Mouse (Mus musculus) lung, embryonic 14.5 days (tissue): ENCODE data around the gene 2010111I01Rik. TPM values are rescaled to one million over a fixed set of nuclear protein-coding genes. Genes with fewer than 3 reads are reported as not detected.

Experiments
- ATAC-seq: fragments of 200-750 bp; cut with Nextera tagmentation; 2 replicates; pipeline ENCODE4 v1.8.0; 2017; ENCODE audit warnings: mild to moderate bottlenecking, moderate TSS enrichment, moderate library complexity; ENCODE audit not compliant: insufficient read depth
- DNase-seq: peaks from one replicate; pipeline ENCODE4 v3.0.0-alpha.2; 2015
- H3K27ac ChIP-seq: fragments of 300-500 bp; sonication (generic); 2 replicates; pipeline ENCODE4 v1.5.1; 2014; ENCODE audit warnings: low read depth, mild to moderate bottlenecking, moderate library complexity
- H3K27me3 ChIP-seq: fragments of 300-500 bp; sonication (generic); 2 replicates; pipeline ENCODE4 v1.6.1; 2014; ENCODE audit warnings: low read length, control low read depth; ENCODE audit not compliant: insufficient read depth
- H3K36me3 ChIP-seq: fragments of 300-500 bp; sonication (generic); 2 replicates; pipeline ENCODE4 v1.6.1; 2014; ENCODE audit warnings: control low read depth; ENCODE audit not compliant: insufficient read depth
- H3K4me1 ChIP-seq: fragments of 300-500 bp; sonication (generic); 2 replicates; pipeline ENCODE4 v1.6.1; 2014; ENCODE audit warnings: antibody characterized with exemption, control low read depth; ENCODE audit not compliant: insufficient read depth
- H3K4me2 ChIP-seq: fragments of 300-500 bp; sonication (generic); 2 replicates; pipeline ENCODE4 v1.6.1; 2014; ENCODE audit warnings: mild to moderate bottlenecking
- H3K4me3 ChIP-seq: fragments of 300-500 bp; sonication (generic); 2 replicates; pipeline ENCODE4 v1.5.1; 2014; ENCODE audit warnings: low read depth, low read length
- H3K9ac ChIP-seq: fragments of 300-500 bp; sonication (generic); 2 replicates; pipeline ENCODE4 v1.6.1; 2014
- H3K9me3 ChIP-seq: fragments of 300-500 bp; sonication (generic); 2 replicates; pipeline ENCODE4 v1.6.1; 2016; ENCODE audit warnings: low read depth, low read length, control low read depth
- CTCF ChIP-seq: IDR thresholded peaks from 2 replicates; pipeline ENCODE4 v1.5.1; 2016; ENCODE audit warnings: antibody characterized with exemption, low read depth
- WGBS: fragments of 180-500 bp; shearing (Covaris S2); extraction: QIAGEN DNeasy Blood & Tissue Kit; methylation state at CpG from one replicate; pipeline ENCODE4 v1.1.7; 2014; 5-methylcytosine and 5-hydroxymethylcytosine counted together
- polyA plus RNA-seq: library from polyadenylated mRNA; unstranded; fragments of >200 nt; fragmentation: Nextera tagmentation; extraction: Ambion mirVana; gene quantifications from 2 replicates; pipeline ENCODE4 v1.2.1, GENCODE M21; 2014

2010111I01Rik gene
- polyA plus RNA-seq, 1 experiment from 2014 or later, result 156 TPM

GRCm38 (mm10) chr13:63112598-63113372 lies 148.1 kb downstream of the 2010111I01Rik start:
- Histone ChIP-seq H3K9me3 (no peaks in the 10 kb centered on the region), H3K4me2 (peak overlapping the region; percentile 15; the same call in 1 of the 2 replicates), H3K27ac (peak overlapping the region; percentile 91), H3K27me3 (no peaks in the 10 kb centered on the region), H3K4me1 (peaks cover 46% of the 10 kb centered on the region), H3K36me3 (no peaks in the 10 kb centered on the region), H3K4me3 (no peak overlapping the region), H3K9ac (0 out of 2 replicates have a peak overlapping the region, but pooled peaks have one; percentile 4)
- TF ChIP-seq CTCF, result no peak; the same call in 1 of the 2 replicates
- DNase-seq (peak; percentile 76), ATAC-seq (no peak)
- WGBS, result 46% methylated on average over 10 of the region's 10 CpGs

- no peaks in the 10 kb centered on the region for H3K36me3 ChIP-seq
- no peak overlapping the region for H3K4me3 ChIP-seq
- peak overlapping the region; percentile 64; the same call in 1 of the 2 replicates for H3K27ac ChIP-seq
- peaks cover 44% of the 10 kb centered on the region for H3K4me1 ChIP-seq
- no peaks in the 10 kb centered on the region for H3K27me3 ChIP-seq
- ATAC-seq, result no peak
- no peak overlapping the region for H3K9ac ChIP-seq
- DNase-seq, result no peak
- no peaks in the 10 kb centered on the region for H3K9me3 ChIP-seq
- no peak overlapping the region for H3K4me2 ChIP-seq
- TF ChIP-seq CTCF, result no peak
- WGBS, result 49% methylated on average over 4 of the region's 4 CpGs
Measured at GRCm38 (mm10) chr13:63113881-63114301, 149.2 kb downstream of the 2010111I01Rik start.

GRCm38 (mm10) chr13:63115187-63115784 lies 150.6 kb downstream of the 2010111I01Rik start:
- DNase-seq (peak; percentile 65), ATAC-seq (no peak)
- WGBS, result 69% methylated on average over 3 of the region's 3 CpGs
- H3K4me3 ChIP-seq, result no peak overlapping the region
- no peaks in the 10 kb centered on the region for H3K27me3 ChIP-seq
- no peak overlapping the region for H3K9ac ChIP-seq
- no peak overlapping the region for H3K4me2 ChIP-seq
- peak overlapping the region; percentile 55; the same call in 1 of the 2 replicates for H3K27ac ChIP-seq
- H3K36me3 ChIP-seq, result no peaks in the 10 kb centered on the region
- no peaks in the 10 kb centered on the region for H3K9me3 ChIP-seq
- peaks cover 42% of the 10 kb centered on the region for H3K4me1 ChIP-seq
- TF ChIP-seq CTCF, result no peak

- no peak overlapping the region for H3K9ac ChIP-seq
- peaks cover 25% of the 10 kb centered on the region for H3K4me1 ChIP-seq
- 26% methylated on average over 3 of the region's 3 CpGs for WGBS
- no peak overlapping the region for H3K4me3 ChIP-seq
- ATAC-seq (peak; percentile 70), DNase-seq (peak; percentile 82)
- no peaks in the 10 kb centered on the region for H3K27me3 ChIP-seq
- TF ChIP-seq CTCF, result no peak
- no peaks in the 10 kb centered on the region for H3K36me3 ChIP-seq
- H3K9me3 ChIP-seq, result no peaks in the 10 kb centered on the region
- H3K4me2 ChIP-seq, result no peak overlapping the region
- no peak overlapping the region for H3K27ac ChIP-seq
Measured at GRCm38 (mm10) chr13:63117495-63118184, 152.9 kb downstream of the 2010111I01Rik start.

- Histone ChIP-seq H3K4me3 (no peak overlapping the region), H3K9me3 (no peaks in the 10 kb centered on the region), H3K36me3 (no peaks in the 10 kb centered on the region), H3K4me1 (peaks cover 17% of the 10 kb centered on the region), H3K27me3 (no peaks in the 10 kb centered on the region), H3K9ac (no peak overlapping the region), H3K4me2 (no peak overlapping the region), H3K27ac (no peak overlapping the region)
- TF ChIP-seq CTCF, result no peak
- 89% methylated on average over 3 of the region's 3 CpGs for WGBS
- DNase-seq (no peak), ATAC-seq (no peak)
Measured at GRCm38 (mm10) chr13:63118682-63119081, 154.0 kb downstream of the 2010111I01Rik start.

- WGBS, result 71% methylated on average over 2 of the region's 2 CpGs
Measured at GRCm38 (mm10) chr13:63120296-63120695, 155.6 kb downstream of the 2010111I01Rik start.

More at GRCm38 (mm10) chr13:63120296-63120695, 155.6 kb downstream of the 2010111I01Rik start:
- no peak overlapping the region for H3K4me2 ChIP-seq
- ATAC-seq, result no peak
- no peak overlapping the region for H3K4me3 ChIP-seq
- TF ChIP-seq CTCF, result no peak
- H3K27me3 ChIP-seq, result no peaks in the 10 kb centered on the region
- DNase-seq, result no peak
- H3K27ac ChIP-seq, result no peak overlapping the region
- H3K9ac ChIP-seq, result no peak overlapping the region
- H3K36me3 ChIP-seq, result no peaks in the 10 kb centered on the region
- H3K4me1 ChIP-seq, result peaks cover 8% of the 10 kb centered on the region; the same call in 1 of the 2 replicates
- H3K9me3 ChIP-seq, result no peaks in the 10 kb centered on the region
